Comparison of ENCODE assay signal across 35 mouse cellular contexts in genomic region chr1:41933777-41934176, GRCm38 (mm10).
"Had no signal": no experiment of that assay in that cellular context is flagged by ENCODE, and none has a peak within 500 bp of the region (broad histone marks: within the 10 kb centered on the region; RNA-seq: fewer than 3 reads in every experiment).

No protein-coding gene starts in this region.

- H3K9me3 ChIP-seq: heart, embryonic 10.5 days; heart, embryonic 12.5 days; heart, embryonic 13.5 days; heart, embryonic 15.5 days; hindbrain, embryonic 10.5 days; hindbrain, embryonic 12.5 days; hindbrain, embryonic 13.5 days; hindbrain, embryonic 15.5 days; intestine, embryonic 15.5 days; kidney, embryonic 15.5 days had no signal

- ATAC-seq: hindbrain, embryonic 16.5 days; hindbrain, postnatal 0 days; inflammation-experienced regulatory T-cells, adult 6 months; intestine, embryonic 15.5 days; intestine, embryonic 16.5 days; intestine, postnatal 0 days had no signal

- H3K4me2 ChIP-seq: heart, embryonic 11.5 days; heart, embryonic 12.5 days; heart, embryonic 13.5 days; heart, embryonic 15.5 days; hindbrain, embryonic 12.5 days; hindbrain, embryonic 13.5 days; hindbrain, embryonic 14.5 days; hindbrain, embryonic 15.5 days; intestine, embryonic 15.5 days; kidney, embryonic 15.5 days had no signal

- H3K27ac ChIP-seq: heart, embryonic 10.5 days; heart, embryonic 13.5 days; heart, embryonic 15.5 days; hindbrain, embryonic 10.5 days; hindbrain, embryonic 12.5 days; hindbrain, embryonic 13.5 days; hindbrain, embryonic 14.5 days; hindbrain, embryonic 15.5 days; hindbrain, postnatal 0 days; intestine, embryonic 15.5 days; kidney, embryonic 15.5 days; kidney, postnatal 0 days; layer of hippocampus, adult 2 months had no signal

- H3K27me3 ChIP-seq: heart, embryonic 12.5 days; heart, embryonic 13.5 days; heart, embryonic 15.5 days; hindbrain, embryonic 12.5 days; hindbrain, embryonic 13.5 days; hindbrain, embryonic 15.5 days; intestine, embryonic 15.5 days; kidney, embryonic 15.5 days had no signal

- H3K4me1 ChIP-seq: heart, embryonic 10.5 days; heart, embryonic 12.5 days; heart, embryonic 13.5 days; heart, embryonic 15.5 days; hindbrain, embryonic 10.5 days; hindbrain, embryonic 12.5 days; hindbrain, embryonic 15.5 days; intestine, embryonic 15.5 days; kidney, embryonic 15.5 days had no signal

- H3K9ac ChIP-seq: heart, embryonic 12.5 days; heart, embryonic 13.5 days; heart, embryonic 15.5 days; hindbrain, embryonic 12.5 days; hindbrain, embryonic 13.5 days; hindbrain, embryonic 14.5 days; hindbrain, embryonic 15.5 days; intestine, embryonic 15.5 days; kidney, embryonic 15.5 days had no signal

- H3K4me3 ChIP-seq: heart, embryonic 10.5 days; heart, embryonic 12.5 days; heart, embryonic 13.5 days; heart, embryonic 15.5 days; hindbrain, embryonic 10.5 days; hindbrain, embryonic 12.5 days; hindbrain, embryonic 13.5 days; hindbrain, embryonic 15.5 days; intestine, embryonic 15.5 days; kidney, embryonic 15.5 days; layer of hippocampus, adult 2 months had no signal

- DNase-seq: heart, postnatal 10 days; heart, postnatal 14 days; heart, postnatal 36 days; heart, postnatal 4 days; kidney, adult 11 months; kidney, adult 18-20 months; kidney, adult 2 months; kidney, adult 8-10 months; kidney, adult 9 months; kidney, postnatal 10 days; kidney, postnatal 14 days; kidney, postnatal 25 days; kidney, postnatal 36 days; kidney, postnatal 4 days; layer of hippocampus, adult 9-11 months; layer of hippocampus, postnatal 36 days had no signal

- H3K36me3 ChIP-seq: heart, embryonic 10.5 days; heart, embryonic 12.5 days; heart, embryonic 13.5 days; heart, embryonic 15.5 days; hindbrain, embryonic 10.5 days; hindbrain, embryonic 12.5 days; hindbrain, embryonic 13.5 days; hindbrain, embryonic 15.5 days; intestine, embryonic 15.5 days; kidney, embryonic 15.5 days had no signal
